Mouse (Mus musculus) limb, embryonic 14.5 days (tissue): ENCODE data around the gene Ube2z. TPM values are rescaled to one million over a fixed set of nuclear protein-coding genes. Genes with fewer than 3 reads are reported as not detected.

Experiments used
- ATAC-seq: fragments of 200-750 bp; cut with Nextera tagmentation; 2 replicates; pipeline ENCODE4 v1.8.0; 2017; ENCODE audit warnings: low read depth, moderate number of reproducible peaks, moderate TSS enrichment; ENCODE audit not compliant: low FRiP score
- DNase-seq: peaks from one replicate; pipeline ENCODE4 v3.0.0-alpha.2; 2015; ENCODE audit warnings: low spot score
- H3K27ac ChIP-seq: fragments of 300-500 bp; sonication (generic); replicated peaks from 2 replicates; pipeline ENCODE4 v1.5.1; 2014; ENCODE audit warnings: low read depth, mild to moderate bottlenecking, low read length, moderate library complexity, mixed read lengths
- H3K27me3 ChIP-seq: fragments of 300-500 bp; sonication (generic); 2 replicates; pipeline ENCODE4 v1.6.1; 2014; ENCODE audit warnings: low read length, mixed read lengths; ENCODE audit not compliant: control insufficient read depth, insufficient read depth
- H3K36me3 ChIP-seq: fragments of 300-500 bp; sonication (generic); 2 replicates; pipeline ENCODE4 v1.6.1; 2014; ENCODE audit warnings: mild to moderate bottlenecking, low read length, moderate library complexity, mixed read lengths; ENCODE audit not compliant: control insufficient read depth, insufficient read depth
- H3K4me1 ChIP-seq: fragments of 300-500 bp; sonication (generic); 2 replicates; pipeline ENCODE4 v1.6.1; 2014; ENCODE audit warnings: antibody characterized with exemption, low read length, mixed read lengths; ENCODE audit not compliant: control insufficient read depth, insufficient read depth
- H3K4me2 ChIP-seq: fragments of 300-500 bp; sonication (generic); replicated peaks from 2 replicates; pipeline ENCODE4 v1.6.1; 2014; ENCODE audit warnings: low read depth, mild to moderate bottlenecking, low read length, moderate library complexity; ENCODE audit not compliant: severe bottlenecking
- H3K4me3 ChIP-seq: fragments of 300-500 bp; sonication (generic); replicated peaks from 2 replicates; pipeline ENCODE4 v1.5.1; 2014; ENCODE audit warnings: low read length
- H3K9ac ChIP-seq: fragments of 300-500 bp; sonication (generic); 2 replicates; pipeline ENCODE4 v1.6.1; 2014; ENCODE audit warnings: mild to moderate bottlenecking, low read depth, low read length, moderate library complexity; ENCODE audit not compliant: severe bottlenecking
- H3K9me3 ChIP-seq: fragments of 300-500 bp; sonication (generic); 2 replicates; pipeline ENCODE4 v1.6.1; 2016; ENCODE audit warnings: low read length; ENCODE audit not compliant: control insufficient read depth
- POLR2A ChIP-seq: fragments of 200-500 bp; IDR thresholded peaks from 2 replicates; pipeline ENCODE4 v1.8.0; 2012; ENCODE audit warnings: inconsistent platforms, mild to moderate bottlenecking, moderate library complexity, borderline replicate concordance; ENCODE audit not compliant: insufficient read depth, insufficient read length; ENCODE audit errors: extremely low read depth
- WGBS: fragments of 180-500 bp; shearing (Covaris S2); extraction: QIAGEN DNeasy Blood & Tissue Kit; methylation state at CpG from one replicate; pipeline ENCODE4 v1.1.7; 2014; 5-methylcytosine and 5-hydroxymethylcytosine counted together
- polyA plus RNA-seq, 2 experiments: library from polyadenylated mRNA; depleted of rRNA in 1 of 2; stranded (reverse) in 1 of 2; unstranded in 1 of 2; fragments of >200 nt; fragmentation: Nextera tagmentation in 1 of 2; extraction: Ambion mirVana in 1 of 2; gene quantifications; 2 replicates each; pipeline versions ENCODE4 v1.2.1 to v1.2.3; 2012 to 2014

The Ube2z gene
- polyA plus RNA-seq, 2 experiments, result 40.9 to 68.9 TPM

DNA sequence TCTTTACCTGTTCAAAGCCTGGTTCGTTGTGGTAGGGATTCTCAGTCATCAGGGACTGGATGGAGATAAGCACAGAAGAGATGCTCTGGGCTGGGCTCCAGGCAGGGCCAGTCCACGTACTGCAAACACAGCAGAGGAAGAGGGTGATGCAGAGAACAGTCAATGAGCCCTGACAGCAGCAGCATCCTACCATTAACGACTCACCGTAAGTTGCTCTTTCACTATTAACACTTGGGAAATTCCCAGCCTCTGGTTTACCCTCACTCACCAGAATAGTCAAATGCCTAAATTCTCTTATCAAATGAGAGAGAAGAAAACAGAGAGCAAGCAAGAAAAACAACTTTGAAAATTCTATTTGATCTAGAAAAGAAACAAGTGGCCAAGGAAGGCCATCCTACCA, 6.9 kb downstream of the Ube2z start:
- Histone ChIP-seq H3K36me3 (peaks cover 77% of the 10 kb centered on the region), H3K27me3 (no peaks in the 10 kb centered on the region), H3K4me3 (no peak overlapping the region), H3K27ac (no peak overlapping the region), H3K4me1 (peaks cover 5% of the 10 kb centered on the region; the same call in 1 of the 2 replicates), H3K4me2 (no peak overlapping the region), H3K9me3 (no peaks in the 10 kb centered on the region), H3K9ac (no peak overlapping the region)
- 89% methylated on average over 4 of the region's 4 CpGs for WGBS
- no peak for TF ChIP-seq POLR2A
- ATAC-seq (no peak), DNase-seq (no peak)

DNA sequence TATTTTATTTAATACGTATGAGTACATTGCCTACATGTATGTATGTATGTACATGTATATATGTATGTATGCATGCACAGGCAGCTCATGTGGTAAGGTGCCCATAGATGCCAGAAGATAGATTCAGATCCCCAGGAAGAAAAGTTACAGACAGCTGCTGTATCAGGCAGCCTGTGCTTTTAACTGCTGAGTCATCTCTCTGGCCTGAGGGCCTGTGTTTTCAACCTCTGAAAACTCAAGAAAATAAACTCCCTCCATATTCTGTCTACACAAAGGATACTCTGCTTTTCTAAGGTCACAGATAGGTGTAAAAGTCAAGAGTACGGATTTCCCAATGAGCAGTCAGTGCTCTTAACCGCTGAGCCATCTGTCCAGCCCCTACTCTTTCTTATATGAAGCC, 14.3 kb downstream of the Ube2z start:
- TF ChIP-seq POLR2A, result no peak
- Histone ChIP-seq H3K4me1 (no peaks in the 10 kb centered on the region), H3K36me3 (peaks cover 74% of the 10 kb centered on the region), H3K4me3 (no peak overlapping the region), H3K27ac (no peak overlapping the region), H3K9ac (no peak overlapping the region), H3K4me2 (no peak overlapping the region), H3K27me3 (no peaks in the 10 kb centered on the region), H3K9me3 (no peaks in the 10 kb centered on the region)
- WGBS, result 92% methylated on average over 3 of the region's 3 CpGs
- DNase-seq (no peak), ATAC-seq (no peak)

DNA sequence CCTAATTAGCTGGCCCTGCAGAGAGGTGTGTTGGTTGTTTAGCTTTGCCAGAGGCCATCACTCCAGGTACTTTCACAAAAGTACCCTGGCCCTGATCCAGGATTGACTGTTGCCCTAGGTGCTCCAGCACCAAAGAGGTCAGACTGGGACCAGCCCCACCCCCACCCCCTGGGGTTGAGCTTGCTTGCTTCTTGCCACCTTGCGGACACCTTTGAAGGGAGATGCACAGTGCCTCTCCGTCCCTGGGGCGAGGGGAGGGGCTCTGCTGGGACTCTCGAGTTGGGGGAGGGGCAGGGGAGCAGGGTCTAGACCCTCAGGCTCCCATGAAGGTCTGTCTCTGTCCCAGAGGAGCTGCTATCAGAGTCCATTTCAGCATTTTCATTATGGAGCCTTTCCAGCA, 15.2 kb downstream of the Ube2z start:
- Histone ChIP-seq H3K9ac (no peak overlapping the region), H3K4me3 (no peak overlapping the region), H3K27me3 (no peaks in the 10 kb centered on the region), H3K27ac (no peak overlapping the region), H3K9me3 (no peaks in the 10 kb centered on the region), H3K4me1 (no peaks in the 10 kb centered on the region), H3K4me2 (no peak overlapping the region), H3K36me3 (peaks cover 70% of the 10 kb centered on the region)
- TF ChIP-seq POLR2A, result no peak
- DNase-seq, result no peak
- no peak for ATAC-seq
- WGBS, result 85% methylated on average over 4 of the region's 4 CpGs

DNA sequence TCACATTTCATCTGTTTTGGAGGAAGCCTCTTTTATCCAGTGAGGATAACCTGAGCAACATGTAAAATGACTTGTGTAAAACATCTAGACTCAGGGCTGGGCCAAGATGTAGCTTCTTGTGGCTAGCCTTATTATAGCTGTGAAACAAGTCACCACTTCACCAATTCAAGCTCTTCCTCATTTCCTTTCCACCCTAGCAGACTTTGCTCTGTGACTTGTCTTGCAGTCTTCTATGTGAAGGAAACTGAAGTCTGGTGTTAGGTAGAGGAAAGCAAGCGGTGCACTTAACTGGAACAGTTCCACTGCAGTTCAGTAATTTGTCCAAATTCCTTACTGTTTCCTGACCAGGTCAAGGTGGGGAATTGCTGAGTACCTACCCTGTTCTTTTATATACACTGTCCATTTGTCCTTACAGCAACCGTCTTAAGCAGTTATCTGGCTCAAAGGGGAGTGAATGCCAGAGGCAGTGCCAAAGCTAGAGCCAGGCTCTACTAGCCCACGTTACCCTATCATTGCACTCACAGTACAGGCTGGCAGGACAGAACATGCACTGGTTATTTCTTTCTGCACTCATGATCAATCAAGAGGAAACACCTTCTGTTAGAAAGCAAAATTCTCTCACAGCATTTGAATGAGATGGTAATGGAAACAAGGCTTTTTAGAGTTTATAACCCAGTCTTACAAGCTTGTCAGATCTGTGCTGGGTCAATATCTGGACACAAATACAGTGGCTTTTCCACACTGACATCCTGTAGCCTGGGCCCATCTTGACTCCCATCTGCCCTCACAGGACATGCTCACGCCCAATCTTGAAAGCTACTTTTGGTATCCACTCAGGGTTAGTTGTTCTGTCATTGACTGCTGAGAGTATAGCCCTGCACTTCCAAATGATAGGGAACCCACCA, 17.5 kb downstream of the Ube2z start:
- ATAC-seq, result no peak
- Histone ChIP-seq H3K9ac (no peak overlapping the region), H3K9me3 (no peaks in the 10 kb centered on the region), H3K36me3 (peaks cover 65% of the 10 kb centered on the region), H3K27ac (no peak overlapping the region), H3K27me3 (no peaks in the 10 kb centered on the region), H3K4me3 (no peak overlapping the region), H3K4me2 (no peak overlapping the region), H3K4me1 (no peaks in the 10 kb centered on the region)
- 83% methylated on average over 4 of the region's 4 CpGs for WGBS
- no peak for DNase-seq
- no peak for TF ChIP-seq POLR2A

DNA sequence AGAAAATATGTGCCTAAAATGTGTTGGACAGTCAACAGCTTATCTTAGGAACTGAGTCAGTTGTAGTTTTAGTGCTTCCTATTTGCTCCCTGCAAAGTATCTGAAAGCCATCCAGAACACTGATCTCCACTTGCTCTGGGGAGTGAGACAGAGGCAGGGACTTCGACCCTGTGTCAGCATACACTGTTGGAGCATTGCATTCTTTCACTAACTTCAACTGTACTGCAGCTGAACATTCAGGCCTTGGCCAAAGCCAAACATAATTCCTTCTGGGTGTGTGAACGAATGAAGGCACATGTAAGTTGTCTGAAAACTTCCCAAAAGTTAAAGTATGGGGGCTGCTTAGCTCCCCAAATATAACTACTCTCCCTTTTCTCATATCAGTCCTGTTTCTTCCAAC, 18.4 kb downstream of the Ube2z start:
- no peak for TF ChIP-seq POLR2A
- Histone ChIP-seq H3K9ac (no peak overlapping the region), H3K27me3 (no peaks in the 10 kb centered on the region), H3K4me3 (no peak overlapping the region), H3K27ac (no peak overlapping the region), H3K4me2 (no peak overlapping the region), H3K9me3 (no peaks in the 10 kb centered on the region), H3K36me3 (peaks cover 66% of the 10 kb centered on the region), H3K4me1 (no peaks in the 10 kb centered on the region)
- ATAC-seq (no peak), DNase-seq (no peak)
- 84% methylated on average over 2 of the region's 2 CpGs for WGBS
